Mouse (Mus musculus) liver, embryonic 13.5 days (tissue): ENCODE results near the gene Gm8439. TPM values are rescaled to one million over a fixed set of nuclear protein-coding genes. Genes with fewer than 3 reads are reported as not detected.
"Not testable (repeated sequence)": the region's sequence is repeated elsewhere in the genome, so short reads cannot be mapped to it uniquely, and the experiment has no call there.

ENCODE experiments used
- ATAC-seq: fragments of 200-750 bp; cut with Nextera tagmentation; 2 replicates; pipeline ENCODE4 v1.8.0; 2017; ENCODE audit warnings: low read depth, mild to moderate bottlenecking, moderate number of reproducible peaks, moderate library complexity
- DNase-seq: peaks from one replicate; pipeline ENCODE4 v3.0.0; 2022
- H3K27ac ChIP-seq: fragments of 300-500 bp; sonication (generic); 2 replicates; pipeline ENCODE4 v1.5.1; 2015; ENCODE audit warnings: moderate library complexity, mild to moderate bottlenecking, inconsistent platforms
- H3K27me3 ChIP-seq: fragments of 300-500 bp; sonication (generic); 2 replicates; pipeline ENCODE4 v1.6.1; 2015; ENCODE audit warnings: mild to moderate bottlenecking, inconsistent platforms
- H3K36me3 ChIP-seq: fragments of 300-500 bp; sonication (generic); 2 replicates; pipeline ENCODE4 v1.6.1; 2015; ENCODE audit warnings: mild to moderate bottlenecking, inconsistent platforms
- H3K4me1 ChIP-seq: fragments of 300-500 bp; sonication (generic); replicated peaks from 2 replicates; pipeline ENCODE4 v1.6.1; 2015; ENCODE audit warnings: inconsistent platforms
- H3K4me2 ChIP-seq: fragments of 300-500 bp; sonication (generic); 2 replicates; pipeline ENCODE4 v1.6.1; 2015; ENCODE audit warnings: inconsistent platforms, mild to moderate bottlenecking, moderate library complexity
- H3K4me3 ChIP-seq: fragments of 300-500 bp; sonication (generic); replicated peaks from 2 replicates; pipeline ENCODE4 v1.5.1; 2015; ENCODE audit warnings: mild to moderate bottlenecking, inconsistent platforms
- H3K9ac ChIP-seq: fragments of 300-500 bp; sonication (generic); 2 replicates; pipeline ENCODE4 v1.6.1; 2015; ENCODE audit warnings: mild to moderate bottlenecking, inconsistent platforms
- H3K9me3 ChIP-seq: fragments of 300-500 bp; sonication (generic); replicated peaks from 2 replicates; pipeline ENCODE4 v1.6.1; 2016; ENCODE audit warnings: inconsistent platforms
- WGBS: fragments of 180-500 bp; shearing (Covaris S2); methylation state at CpG from one replicate; pipeline ENCODE4 v1.1.7; 2015; ENCODE audit not compliant: insufficient replicate concordance; 5-methylcytosine and 5-hydroxymethylcytosine counted together
- polyA plus RNA-seq: library from polyadenylated mRNA; unstranded; fragments of >200 nt; fragmentation: Nextera tagmentation; extraction: Ambion mirVana; gene quantifications from 2 replicates; pipeline ENCODE4 v1.2.1, GENCODE M21; 2015

Gene Gm8439
- polyA plus RNA-seq, 1 experiment from 2014 or later, result not detected

DNA sequence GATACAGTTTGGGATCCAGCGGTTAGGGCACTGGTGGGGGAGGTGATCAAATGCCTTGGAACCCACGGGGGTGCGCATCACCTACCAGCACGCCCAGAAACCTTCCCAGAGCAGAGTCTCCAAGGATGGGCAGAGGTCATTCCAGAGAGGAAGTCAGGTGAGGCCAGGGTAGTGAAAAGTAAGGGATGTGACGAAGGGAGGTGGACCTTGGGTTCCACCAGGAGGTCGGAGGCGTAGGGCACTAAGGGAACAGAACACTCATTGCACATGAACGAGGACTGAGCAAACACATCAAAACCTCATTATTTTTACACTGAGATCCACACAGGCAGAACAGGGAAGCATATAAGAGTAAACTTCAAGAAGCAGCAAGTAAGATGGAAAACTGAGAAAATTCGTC lies 6.8 kb upstream of the Gm8439 start:
- H3K27ac ChIP-seq, result no peak overlapping the region
- H3K4me2 ChIP-seq, result no peak overlapping the region
- no peaks in the 10 kb centered on the region for H3K9me3 ChIP-seq
- H3K4me1 ChIP-seq, result peaks cover 14% of the 10 kb centered on the region
- WGBS, result 74% methylated on average over 9 of the region's 9 CpGs
- DNase-seq (no peak), ATAC-seq (no peak)
- H3K9ac ChIP-seq, result peak overlapping the region; percentile 29; the same call in 1 of the 2 replicates
- H3K27me3 ChIP-seq, result 0 out of 2 replicates have a peak, but pooled peaks cover 4% of the 10 kb centered on the region
- H3K36me3 ChIP-seq, result no peaks in the 10 kb centered on the region
- no peak overlapping the region for H3K4me3 ChIP-seq

- H3K4me2 ChIP-seq, result no peak overlapping the region
- H3K9me3 ChIP-seq, result no peaks in the 10 kb centered on the region
- H3K4me1 ChIP-seq, result peaks cover 20% of the 10 kb centered on the region
- no peak for ATAC-seq
- 48% methylated on average over 1 of the region's 1 CpGs for WGBS
- H3K36me3 ChIP-seq, result no peaks in the 10 kb centered on the region
- H3K27me3 ChIP-seq, result peaks cover 18% of the 10 kb centered on the region
- H3K4me3 ChIP-seq, result no peak overlapping the region
- DNase-seq, result no peak
- no peak overlapping the region for H3K9ac ChIP-seq
- H3K27ac ChIP-seq, result no peak overlapping the region
These were observed 1.6 kb upstream of the Gm8439 start for GRCm38 (mm10) chr4:120586986-120587385.

GRCm38 (mm10) chr4:120589070-120589469 lies 525 bp downstream of the Gm8439 start:
- no peak overlapping the region for H3K4me3 ChIP-seq
- no peak overlapping the region for H3K9ac ChIP-seq
- H3K36me3 ChIP-seq, result no peaks in the 10 kb centered on the region
- ATAC-seq (no peak), DNase-seq (no peak)
- 26% methylated on average over 3 of the region's 3 CpGs for WGBS
- peaks cover 20% of the 10 kb centered on the region for H3K4me1 ChIP-seq
- peaks cover 18% of the 10 kb centered on the region for H3K27me3 ChIP-seq
- H3K9me3 ChIP-seq, result no peaks in the 10 kb centered on the region
- H3K27ac ChIP-seq, result peak overlapping the region; percentile 24; the same call in 1 of the 2 replicates
- H3K4me2 ChIP-seq, result 0 out of 2 replicates have a peak overlapping the region, but pooled peaks have one; percentile 22

- peak overlapping the region; percentile 10; the same call in 1 of the 2 replicates for H3K9ac ChIP-seq
- peaks cover 16% of the 10 kb centered on the region for H3K27me3 ChIP-seq
These were observed 1.4 kb downstream of the Gm8439 start for GRCm38 (mm10) chr4:120589815-120590422.

DNA sequence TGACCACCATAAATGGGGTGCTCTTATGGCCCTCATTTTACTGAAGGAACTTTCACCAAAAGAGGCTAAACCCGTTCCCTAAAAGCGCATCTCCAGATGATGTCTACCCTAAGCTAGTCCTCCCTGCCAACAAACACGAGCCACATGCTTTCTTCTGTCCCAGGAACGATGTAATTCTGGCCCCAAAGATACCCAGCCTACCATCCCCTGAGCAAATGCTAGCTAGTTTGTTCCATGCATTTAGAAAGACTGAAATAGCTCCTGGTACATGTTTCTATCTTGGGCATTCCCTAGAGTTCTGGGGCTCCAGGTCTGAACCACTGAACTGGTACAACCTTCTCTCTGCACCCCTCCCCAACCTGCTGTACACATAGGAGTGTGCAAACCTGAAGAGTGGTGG lies 2.4 kb downstream of the Gm8439 start:
- Histone ChIP-seq H3K4me2 (no peak overlapping the region), H3K27ac (no peak overlapping the region), H3K36me3 (no peaks in the 10 kb centered on the region), H3K9ac (no peak overlapping the region), H3K9me3 (no peaks in the 10 kb centered on the region), H3K4me1 (peaks cover 28% of the 10 kb centered on the region), H3K27me3 (peaks cover 15% of the 10 kb centered on the region), H3K4me3 (no peak overlapping the region)
- ATAC-seq (no peak), DNase-seq (no peak)
- WGBS, result 73% methylated on average over 4 of the region's 4 CpGs

More at GRCm38 (mm10) chr4:120589815-120590422, 1.4 kb downstream of the Gm8439 start:
- peak; percentile 65 for DNase-seq
- 25% methylated on average over 5 of the region's 5 CpGs for WGBS
- Histone ChIP-seq H3K4me2 (no peak overlapping the region; the same call in 1 of the 2 replicates), H3K4me3 (no peak overlapping the region), H3K4me1 (peaks cover 22% of the 10 kb centered on the region), H3K36me3 (no peaks in the 10 kb centered on the region), H3K9me3 (no peaks in the 10 kb centered on the region), H3K27ac (no peak overlapping the region)
- peak; percentile 82 for ATAC-seq

DNA sequence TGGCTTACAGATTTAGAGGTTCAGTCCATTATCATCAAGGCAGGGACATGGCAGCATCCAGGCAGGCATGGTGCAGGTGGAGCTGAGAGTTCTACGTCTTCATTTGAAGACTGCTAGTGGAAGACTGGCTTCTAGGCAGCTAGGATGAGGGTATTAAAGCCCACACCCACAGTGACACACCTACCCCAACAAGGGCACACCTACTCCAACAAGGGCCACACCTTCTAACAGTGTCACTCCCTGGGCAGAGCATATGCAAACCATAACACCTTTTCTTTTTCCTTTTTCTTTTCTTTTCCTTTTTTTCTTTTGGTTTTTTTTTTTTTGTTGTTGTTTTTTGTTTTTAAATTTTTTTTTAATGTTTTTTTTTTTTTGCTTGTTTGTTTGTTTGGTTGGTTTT lies 7.7 kb downstream of the Gm8439 start:
- peak; percentile 78 for ATAC-seq

DNA sequence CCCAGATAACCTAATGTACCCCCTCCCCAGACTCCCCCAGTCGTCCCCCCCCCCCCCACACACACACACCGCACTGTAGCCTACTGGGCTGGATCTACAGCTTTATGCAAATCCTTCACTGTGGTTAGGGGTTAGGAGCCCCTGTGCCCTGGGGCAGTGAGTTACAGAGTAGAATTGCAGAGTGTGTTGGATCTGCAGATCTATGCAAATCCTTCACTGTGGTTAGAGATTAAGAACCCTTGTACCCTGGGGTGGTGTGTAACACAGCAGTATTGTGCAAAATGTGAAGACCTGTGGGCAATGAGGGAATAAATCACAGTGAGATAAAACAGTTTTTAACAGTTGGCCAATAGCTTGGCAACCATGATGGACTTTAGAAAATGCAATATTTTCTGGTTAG lies 10.4 kb downstream of the Gm8439 start:
- H3K4me3 ChIP-seq, result no peak overlapping the region
- no peaks in the 10 kb centered on the region for H3K27me3 ChIP-seq
- H3K9me3 ChIP-seq, result no peaks in the 10 kb centered on the region
- no peak overlapping the region for H3K4me2 ChIP-seq
- no peak overlapping the region for H3K27ac ChIP-seq
- DNase-seq (no peak), ATAC-seq (peak; percentile 45; the same call in 1 of the 2 replicates)
- no peak overlapping the region for H3K9ac ChIP-seq
- peaks cover 27% of the 10 kb centered on the region for H3K4me1 ChIP-seq
- no peaks in the 10 kb centered on the region for H3K36me3 ChIP-seq
- 11% methylated on average over 2 of the region's 2 CpGs for WGBS

More for the DNA sequence above, 7.7 kb downstream of the Gm8439 start:
- H3K9ac ChIP-seq, H3K27me3 ChIP-seq, H3K36me3 ChIP-seq, H3K27ac ChIP-seq, H3K4me2 ChIP-seq, H3K4me3 ChIP-seq, H3K9me3 ChIP-seq, DNase-seq: not testable (repeated sequence)
- H3K4me1 ChIP-seq, result peaks cover 27% of the 10 kb centered on the region
- WGBS, result 63% methylated on average over 1 of the region's 1 CpGs

DNA sequence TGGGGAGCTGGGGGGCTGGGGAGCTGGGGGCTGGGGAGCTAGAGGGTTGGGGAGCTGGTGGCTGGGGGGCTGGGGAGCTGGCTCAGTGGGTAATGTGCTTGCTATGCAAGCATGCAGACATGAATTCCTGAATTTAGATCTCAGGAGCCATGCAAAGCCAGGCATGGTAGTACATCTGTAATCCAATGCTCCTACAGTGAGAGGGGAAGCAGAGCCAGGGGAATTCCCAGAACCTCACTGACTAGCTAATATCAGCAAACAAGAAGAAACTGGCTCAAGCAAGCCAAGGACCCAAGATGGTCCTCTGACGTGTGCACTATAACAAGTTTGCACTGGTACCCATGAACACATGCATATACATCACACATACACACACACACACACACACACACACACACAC lies 13.2 kb downstream of the Gm8439 start:
- 80% methylated on average over 1 of the region's 1 CpGs for WGBS
- Histone ChIP-seq H3K4me3 (no peak overlapping the region), H3K4me1 (peaks cover 12% of the 10 kb centered on the region), H3K27me3 (no peaks in the 10 kb centered on the region), H3K27ac (no peak overlapping the region), H3K4me2 (no peak overlapping the region), H3K9me3 (no peaks in the 10 kb centered on the region), H3K36me3 (no peaks in the 10 kb centered on the region), H3K9ac (no peak overlapping the region)
- DNase-seq (no peak), ATAC-seq (no peak)

DNA sequence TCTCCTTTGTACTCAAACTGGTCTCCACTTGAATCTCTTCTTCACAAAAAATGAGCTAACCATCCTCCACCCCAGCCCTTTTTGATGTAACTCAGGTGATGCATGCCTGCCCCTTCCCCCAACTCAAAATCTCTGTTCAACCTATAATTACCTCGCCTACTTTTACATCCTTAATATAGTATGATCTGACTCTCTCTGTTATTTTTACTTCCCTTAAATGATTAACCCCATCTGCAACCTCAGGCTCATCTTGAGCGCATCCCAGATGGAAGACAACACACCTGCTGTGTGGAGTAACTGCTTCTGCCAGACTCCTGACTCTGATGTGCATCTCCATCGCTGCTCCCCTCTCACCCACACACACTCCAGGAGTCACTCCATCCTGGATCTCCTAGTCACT lies 14.1 kb downstream of the Gm8439 start:
- Histone ChIP-seq H3K4me2 (no peak overlapping the region), H3K36me3 (no peaks in the 10 kb centered on the region), H3K4me1 (peaks cover 11% of the 10 kb centered on the region), H3K27me3 (no peaks in the 10 kb centered on the region), H3K9ac (no peak overlapping the region), H3K27ac (no peak overlapping the region), H3K4me3 (no peak overlapping the region), H3K9me3 (no peaks in the 10 kb centered on the region)
- 70% methylated on average over 3 of the region's 3 CpGs for WGBS
- DNase-seq (no peak), ATAC-seq (no peak)

GRCm38 (mm10) chr4:120606941-120607340 lies 18.4 kb downstream of the Gm8439 start:
- no peaks in the 10 kb centered on the region for H3K36me3 ChIP-seq
- H3K9me3 ChIP-seq, result no peaks in the 10 kb centered on the region
- DNase-seq, result no peak
- no peak overlapping the region for H3K27ac ChIP-seq
- H3K4me2 ChIP-seq, result no peak overlapping the region
- H3K4me3 ChIP-seq, result no peak overlapping the region
- no peak for ATAC-seq
- H3K9ac ChIP-seq, result no peak overlapping the region
- WGBS, result 64% methylated on average over 2 of the region's 3 CpGs
- peaks cover 3% of the 10 kb centered on the region for H3K4me1 ChIP-seq
- no peaks in the 10 kb centered on the region for H3K27me3 ChIP-seq

DNA sequence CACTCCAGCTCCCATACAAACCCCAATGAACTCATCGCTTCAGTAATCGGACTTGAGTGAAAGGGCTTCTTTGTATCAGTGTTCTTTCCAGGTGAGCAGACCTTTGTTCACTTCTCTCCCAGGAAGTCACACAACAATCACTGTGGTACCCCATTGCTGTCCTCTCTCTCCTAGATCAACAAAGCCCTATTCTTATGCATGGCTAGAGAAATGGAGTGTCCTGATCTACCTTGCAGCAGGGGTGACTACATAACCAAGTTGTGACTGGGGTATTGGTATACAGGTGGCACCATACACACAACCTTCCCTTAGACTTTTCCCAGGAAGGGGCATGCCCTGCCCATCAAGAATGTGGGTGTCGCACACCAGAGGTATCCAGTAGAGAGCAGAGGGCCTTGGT lies 22.5 kb downstream of the Gm8439 start:
- no peak for ATAC-seq
- no peak overlapping the region for H3K4me3 ChIP-seq
- H3K27ac ChIP-seq, result no peak overlapping the region
- no peak for DNase-seq
- peaks cover 40% of the 10 kb centered on the region for H3K4me1 ChIP-seq
- H3K4me2 ChIP-seq, result no peak overlapping the region
- no peaks in the 10 kb centered on the region for H3K9me3 ChIP-seq
- no peaks in the 10 kb centered on the region for H3K36me3 ChIP-seq
- no peaks in the 10 kb centered on the region for H3K27me3 ChIP-seq
- 88% methylated on average over 3 of the region's 3 CpGs for WGBS
- no peak overlapping the region for H3K9ac ChIP-seq
